Mouse (Mus musculus): ENCODE measurements around the gene Hspb1.

- TF ChIP-seq CTCF (IDR thresholded peaks at IDR 0.05; ENCODE audit: low read depth, low read length) (no peak), POLR2A (IDR thresholded peaks at IDR 0.05; ENCODE audit: insufficient read depth, low read length) (no peak)
Measured at GRCm38 (mm10) chr5:135913201-135913600, 25.5 kb downstream of the Hspb1 start.

Data from ES-Bruce4 (cell line).